Mouse (Mus musculus): ENCODE data around the gene Prdm10.

GRCm38 (mm10) chr9:31243306-31243938, 36.9 kb upstream of the Prdm10 start:
- no peak for TF ChIP-seq CTCF (IDR thresholded peaks at IDR 0.05)
- no peak for TF ChIP-seq EP300 (IDR thresholded peaks at IDR 0.05)
